Mouse (Mus musculus) layer of hippocampus, postnatal 25 days (tissue): ENCODE measurements around the gene Itpr3. TPM values are rescaled to one million over a fixed set of nuclear protein-coding genes. Genes with fewer than 3 reads are reported as not detected.

Source experiments
- DNase-seq, 2 experiments: peaks; one replicate each; pipeline ENCODE4 v3.0.0; 2022; ENCODE audit warnings: mixed read lengths in 2 of 2, low spot score in 1 of 2; ENCODE audit errors: extremely low spot score in 1 of 2
- total RNA-seq, 2 experiments: library from RNA; stranded (reverse); gene quantifications; 2 replicates each; pipeline ENCODE4 v1.2.3; 2021

The Itpr3 gene
- total RNA-seq, 2 experiments from 2014 or later = 1.5 to 2.1 TPM

DNA sequence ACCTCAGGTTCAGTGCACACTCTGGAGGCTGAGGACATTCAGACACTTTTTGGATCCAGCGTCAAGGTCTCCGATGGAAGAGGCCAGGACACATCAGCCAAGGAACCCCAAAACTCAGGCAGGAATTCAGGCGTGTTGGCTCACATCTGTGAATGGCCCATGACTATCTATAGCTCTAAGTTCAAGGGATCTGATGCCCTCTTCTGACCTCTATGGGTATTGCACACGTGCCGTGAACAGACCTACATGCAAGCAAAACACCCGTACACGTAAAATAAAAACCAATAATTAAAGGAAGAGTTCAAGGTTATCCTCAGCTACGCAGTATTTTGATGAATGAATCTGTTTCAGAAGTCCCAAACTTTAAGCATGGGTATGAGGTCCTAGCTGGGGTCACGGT is 49.6 kb downstream of the Itpr3 start:
- no peak for DNase-seq

DNA sequence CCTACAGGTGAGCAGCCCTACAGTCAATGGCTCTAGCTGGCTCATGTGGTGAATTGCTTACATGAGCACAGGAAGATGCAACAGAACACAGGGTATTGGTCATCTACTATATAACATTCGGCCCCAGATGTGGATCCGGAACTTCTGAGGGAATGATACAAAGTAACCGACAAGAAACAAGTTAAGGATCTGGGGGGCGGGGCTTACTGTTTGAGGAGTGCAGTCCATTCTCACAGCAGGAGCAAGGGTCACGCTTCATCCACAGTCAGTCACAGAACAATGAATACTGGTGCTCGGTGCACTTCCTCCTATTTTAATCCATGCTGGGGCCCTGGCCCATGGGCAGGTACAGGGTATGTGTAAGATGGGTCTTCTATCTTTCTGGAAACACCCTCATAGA is 50.8 kb downstream of the Itpr3 start:
- DNase-seq = no peak

DNA sequence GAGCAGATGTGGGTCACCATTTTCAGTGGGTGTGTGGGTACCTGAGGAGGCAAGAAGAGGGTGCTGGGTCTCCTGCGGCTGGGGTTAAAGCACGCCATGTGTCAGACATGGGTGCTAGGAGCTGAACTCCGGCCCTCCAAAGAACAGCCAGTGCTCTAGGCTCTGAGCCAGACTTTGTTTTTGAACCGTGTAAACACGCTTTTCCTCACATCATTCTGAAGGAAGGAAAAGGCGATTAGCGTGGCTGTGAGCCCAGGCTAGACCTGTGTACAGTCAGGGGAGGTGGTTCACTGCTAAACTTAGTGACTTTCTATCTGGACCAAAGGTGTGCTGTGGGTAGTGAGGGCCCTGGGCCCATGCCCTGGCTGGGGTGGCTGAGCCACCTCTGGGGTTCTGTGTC is 53.0 kb downstream of the Itpr3 start:
- DNase-seq = no peak

DNA sequence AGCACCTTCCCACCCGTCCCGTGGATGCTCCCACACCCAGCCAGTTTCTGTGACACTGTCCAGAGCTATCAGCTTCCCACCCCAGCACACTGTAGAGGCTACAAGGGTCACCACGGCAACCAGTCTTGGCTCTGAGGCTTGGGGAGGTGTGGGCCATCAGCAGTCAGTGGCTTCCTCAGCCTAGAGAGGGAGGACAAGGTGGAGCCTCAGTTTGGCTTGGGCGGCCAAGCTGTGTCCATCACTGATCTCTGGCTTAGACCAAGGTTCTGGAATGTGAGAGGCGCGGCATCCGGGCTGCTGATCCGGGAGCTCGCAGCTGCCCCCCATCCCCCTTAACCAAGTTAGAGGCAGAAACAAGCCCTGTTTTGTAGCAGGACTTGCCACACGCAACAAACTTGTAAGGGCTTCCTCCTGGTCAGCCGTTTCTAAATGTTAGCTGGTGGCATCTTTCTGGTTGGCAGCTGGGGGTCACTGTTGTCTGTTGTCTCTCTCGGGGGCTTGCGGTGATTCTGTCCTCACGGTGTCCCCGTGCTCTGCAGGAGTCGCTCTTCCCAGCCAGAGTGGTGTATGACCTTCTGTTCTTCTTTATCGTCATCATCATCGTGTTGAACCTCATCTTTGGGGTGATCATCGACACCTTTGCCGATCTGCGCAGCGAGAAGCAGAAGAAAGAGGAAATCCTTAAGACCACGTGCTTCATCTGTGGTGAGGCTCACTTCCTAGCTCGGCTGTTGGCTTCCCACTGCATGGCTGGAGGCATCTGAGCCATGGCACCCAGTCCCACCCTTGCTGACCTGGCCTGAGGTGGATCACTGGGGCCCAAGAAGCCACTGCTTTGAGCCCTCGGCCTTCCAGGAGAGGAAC is 61.8 kb downstream of the Itpr3 start:
- no peak for DNase-seq

DNA sequence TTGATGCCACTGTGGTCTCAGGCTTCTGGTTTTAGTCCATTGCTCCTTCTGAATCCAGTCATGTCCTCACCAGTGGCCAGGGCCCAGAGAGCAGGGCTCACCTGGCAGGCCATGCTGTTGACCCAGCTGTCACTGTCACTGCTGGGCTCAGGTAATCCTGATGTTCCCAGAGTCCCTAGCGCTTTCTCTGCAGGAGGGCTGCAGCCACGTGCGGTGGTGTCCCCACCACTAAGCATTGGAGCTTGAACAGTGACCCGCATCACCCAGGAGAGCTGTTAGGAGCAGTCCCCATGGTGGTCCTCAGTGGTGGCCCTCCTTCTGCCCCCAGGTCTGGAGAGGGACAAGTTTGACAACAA is 62.4 kb downstream of the Itpr3 start:
- DNase-seq = no peak

DNA sequence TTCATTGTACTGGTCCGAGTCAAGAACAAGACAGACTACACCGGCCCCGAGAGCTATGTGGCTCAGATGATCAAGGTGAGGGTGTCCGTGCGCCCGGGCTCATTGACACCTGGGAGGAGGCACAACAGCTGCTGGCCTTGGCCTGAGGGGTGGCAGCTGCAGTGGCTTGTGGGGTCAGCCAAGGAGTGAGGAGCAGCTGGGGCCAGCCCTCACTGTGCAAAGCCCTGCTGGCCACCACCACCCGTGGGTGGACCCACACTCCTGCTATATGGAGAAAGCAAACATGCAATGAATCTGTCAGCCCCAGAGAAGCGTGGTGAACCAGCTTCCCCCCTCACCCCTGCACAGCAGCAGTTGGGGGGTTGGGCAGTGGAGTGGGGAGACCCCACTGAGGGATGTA is 62.9 kb downstream of the Itpr3 start:
- DNase-seq = no peak

DNA sequence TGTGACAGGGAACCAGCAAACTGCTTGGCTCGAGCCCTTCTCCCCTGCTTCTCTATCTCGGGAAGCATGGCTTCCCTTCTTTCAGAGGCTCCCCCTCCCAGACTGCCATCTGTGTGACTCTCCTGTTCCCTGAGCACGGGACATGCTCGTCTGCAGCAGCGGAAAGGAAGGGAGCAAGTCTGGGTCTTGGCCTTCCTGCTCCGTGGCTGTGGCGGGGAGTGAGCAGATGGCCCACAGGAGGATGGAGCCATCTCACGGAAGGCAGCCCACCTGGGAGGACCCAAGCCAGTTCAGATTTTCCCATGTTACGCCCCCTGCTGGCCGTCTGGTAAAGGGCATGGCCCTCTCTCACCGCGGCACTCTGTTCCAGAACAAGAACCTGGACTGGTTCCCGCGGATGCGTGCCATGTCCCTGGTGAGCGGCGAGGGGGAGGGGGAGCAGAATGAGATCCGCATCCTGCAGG is 63.5 kb downstream of the Itpr3 start:
- DNase-seq = peak; percentile 55 to 74

DNA sequence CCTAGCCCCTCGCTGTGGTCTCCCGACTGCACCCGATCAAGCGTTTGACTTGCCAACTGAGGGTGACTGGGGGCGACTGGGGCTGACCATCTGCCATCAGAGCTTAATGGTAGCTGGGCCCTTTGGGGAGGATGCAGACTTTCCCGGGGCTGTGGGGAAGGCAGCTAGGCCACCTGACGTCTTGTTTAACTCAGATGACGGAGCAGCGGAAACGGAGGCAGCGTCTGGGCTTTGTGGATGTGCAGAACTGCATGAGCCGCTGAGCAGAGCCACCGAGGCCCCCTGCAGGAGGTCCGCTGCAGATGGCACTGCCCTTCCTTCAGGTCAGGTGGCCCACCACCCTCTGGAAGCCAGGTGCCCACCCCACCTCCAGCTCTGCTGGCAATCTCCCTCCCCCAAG is 64.2 kb downstream of the Itpr3 start:
- no peak for DNase-seq

DNA sequence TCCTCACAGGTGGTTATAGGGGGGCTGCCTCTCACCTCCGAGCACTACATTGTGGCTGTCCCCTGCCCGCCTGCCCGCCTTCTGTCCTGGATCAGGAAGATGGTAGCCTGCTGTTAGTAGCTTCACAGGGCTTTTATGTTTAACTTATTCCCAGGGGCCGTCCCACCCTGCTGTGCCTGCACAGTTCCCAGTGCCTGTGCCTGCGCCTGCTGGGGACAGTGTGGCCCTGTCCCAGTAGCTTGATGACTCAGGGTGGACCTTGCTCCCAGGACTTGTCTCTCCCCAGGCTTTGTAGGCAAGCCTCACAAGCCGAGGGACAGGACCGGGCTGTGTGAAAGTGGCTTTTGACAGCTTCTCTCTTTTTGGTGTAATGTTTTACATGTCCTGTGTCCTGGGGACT is 64.7 kb downstream of the Itpr3 start:
- no peak for DNase-seq

DNA sequence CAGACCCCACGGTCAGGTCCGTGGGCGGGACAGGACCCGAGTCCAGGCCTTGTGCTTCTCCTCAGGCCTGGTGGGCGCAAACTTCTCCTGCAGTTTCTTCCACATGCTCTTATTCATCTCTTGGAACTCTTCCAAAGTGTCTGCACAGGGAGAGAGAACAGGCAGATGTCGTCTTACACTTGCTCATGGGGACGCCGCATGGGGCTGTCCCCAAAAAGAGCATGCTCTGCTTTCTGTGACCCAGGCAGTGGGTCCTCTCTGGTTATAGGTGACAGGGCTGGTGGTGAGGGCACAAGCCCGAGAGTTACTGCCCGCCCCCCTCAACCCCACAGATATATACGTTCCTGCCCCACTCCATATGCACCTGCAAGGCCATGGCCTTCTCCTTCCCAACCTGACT is 65.6 kb downstream of the Itpr3 start:
- no peak for DNase-seq

DNA sequence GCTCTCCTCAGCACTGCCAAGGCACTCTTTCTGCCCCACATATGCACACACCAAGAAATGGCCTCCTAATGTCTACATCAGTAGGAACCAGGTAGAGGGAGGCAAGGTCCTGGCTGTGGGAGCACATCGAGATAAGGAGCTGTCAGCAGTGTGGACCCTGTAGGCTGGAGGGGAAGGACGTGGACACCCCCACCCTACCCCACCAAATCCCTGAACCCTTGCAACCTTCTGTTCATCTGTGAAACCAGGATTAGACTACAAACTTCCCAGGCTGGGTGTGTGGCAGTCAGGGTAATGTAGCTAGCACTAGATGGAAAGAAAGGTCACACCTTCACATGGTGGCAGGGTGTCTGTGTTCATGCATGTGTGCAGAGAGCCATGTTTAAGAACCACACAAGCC is 66.0 kb downstream of the Itpr3 start:
- no peak for DNase-seq

DNA sequence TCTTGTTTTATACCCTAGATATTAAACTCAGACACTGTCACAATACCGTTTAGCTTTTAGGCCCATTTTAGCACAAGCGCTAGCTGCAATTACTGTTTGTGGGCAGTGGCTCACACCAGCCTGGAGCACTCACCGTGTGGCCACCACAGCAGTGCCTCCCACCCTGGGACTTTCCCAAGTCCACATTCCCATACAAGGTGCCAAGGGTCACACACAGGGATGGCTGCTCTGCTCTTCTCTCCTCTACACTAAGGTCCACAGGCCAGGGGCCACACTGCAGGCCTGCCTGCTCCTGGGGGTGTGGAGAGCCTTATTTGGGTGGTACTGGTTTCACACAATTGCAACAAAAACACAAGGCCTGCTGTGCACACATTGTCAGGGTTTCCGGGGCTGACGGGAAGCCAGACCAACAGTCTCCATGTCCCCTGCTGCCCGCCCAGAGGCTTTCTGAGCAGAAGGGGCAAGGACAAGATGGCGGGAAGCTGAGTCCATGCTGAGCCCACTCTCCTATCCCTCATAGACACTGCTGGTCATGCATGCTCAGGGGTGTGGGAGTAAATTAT is 66.8 kb downstream of the Itpr3 start:
- DNase-seq = no peak

DNA sequence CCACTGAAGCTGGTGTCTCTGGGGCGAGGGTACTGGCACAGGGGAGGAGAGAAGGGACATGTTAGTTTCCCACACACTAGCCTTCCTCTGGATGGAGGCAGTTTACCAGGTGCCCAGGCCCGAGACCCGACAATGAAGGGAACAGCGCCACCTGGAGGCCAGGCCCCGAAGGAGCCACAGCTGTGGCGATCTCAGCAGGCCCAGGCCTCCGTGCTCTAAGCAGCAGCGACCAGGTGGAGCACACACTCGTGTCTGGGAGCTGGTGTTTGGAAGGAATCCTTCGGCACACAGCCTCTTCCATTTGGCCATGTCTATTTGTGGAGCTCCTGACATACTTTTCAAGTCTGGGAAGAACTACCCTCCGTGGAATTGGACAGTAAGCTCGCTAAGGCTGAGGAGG is 68.1 kb downstream of the Itpr3 start:
- DNase-seq = peak; percentile 76 to 81

DNA sequence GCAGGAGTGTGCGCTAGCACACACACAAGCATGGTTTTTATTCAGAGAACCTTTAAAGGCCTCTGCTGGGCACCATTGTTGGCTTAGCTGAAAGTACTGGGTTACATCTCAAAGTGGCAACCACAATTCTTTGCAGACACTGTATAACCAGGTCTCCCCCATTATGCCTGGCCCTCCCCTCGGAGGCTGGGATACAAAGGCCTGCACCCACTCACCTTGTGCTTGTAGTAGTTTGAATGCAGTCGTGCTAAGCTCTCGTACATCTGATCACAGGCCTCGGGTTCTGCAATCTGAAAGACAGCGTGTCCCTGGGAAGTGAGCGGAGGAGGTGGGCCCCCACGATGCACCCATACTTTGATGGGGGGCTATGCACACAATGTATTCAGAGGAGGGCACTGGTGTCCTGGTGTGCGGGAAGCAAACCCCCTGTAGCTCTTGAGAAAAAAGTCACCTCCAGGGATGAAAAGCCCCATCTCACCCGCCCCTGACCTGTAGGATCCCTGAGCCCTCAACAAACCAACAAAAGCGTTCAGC is 68.6 kb downstream of the Itpr3 start:
- no peak for DNase-seq

DNA sequence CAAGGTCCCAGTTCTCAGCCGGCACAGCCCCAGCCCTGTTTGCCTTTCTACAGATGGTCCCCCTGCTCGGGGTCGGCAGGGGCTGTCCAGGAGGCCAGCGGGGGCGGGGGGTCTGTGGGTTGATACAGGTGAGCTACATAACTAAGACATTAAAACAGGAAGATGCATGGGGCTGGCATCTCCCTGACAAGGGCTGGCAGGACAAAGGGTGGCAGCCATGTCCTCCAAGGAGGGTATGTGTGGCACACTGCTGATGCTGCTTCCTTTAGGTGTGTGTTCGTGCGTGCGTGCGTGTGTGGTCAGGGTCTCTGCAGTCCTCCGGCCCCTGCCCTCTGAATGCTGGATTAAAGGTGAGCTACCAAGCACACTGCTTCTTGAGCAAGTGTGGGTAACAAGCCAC is 69.9 kb downstream of the Itpr3 start:
- DNase-seq = no peak

DNA sequence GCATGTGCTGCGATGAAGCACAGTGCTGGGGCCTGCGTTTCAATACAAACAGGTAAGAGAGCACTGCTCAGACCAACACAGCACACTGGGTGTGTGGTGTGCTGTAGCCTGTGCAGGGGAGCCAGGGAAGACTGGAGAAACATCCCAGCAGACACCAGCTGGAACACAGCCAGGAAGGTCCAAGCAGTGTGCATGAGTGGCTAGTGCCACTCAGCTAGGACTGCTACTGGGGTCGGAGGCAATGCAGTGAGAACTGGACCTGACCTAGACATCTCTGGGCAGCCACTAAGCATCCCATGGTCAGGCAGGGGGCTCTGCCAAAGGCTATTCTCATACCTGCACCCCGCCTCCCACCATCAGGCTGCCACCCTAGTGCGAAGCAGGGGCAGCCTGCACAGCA is 71.1 kb downstream of the Itpr3 start:
- no peak for DNase-seq

DNA sequence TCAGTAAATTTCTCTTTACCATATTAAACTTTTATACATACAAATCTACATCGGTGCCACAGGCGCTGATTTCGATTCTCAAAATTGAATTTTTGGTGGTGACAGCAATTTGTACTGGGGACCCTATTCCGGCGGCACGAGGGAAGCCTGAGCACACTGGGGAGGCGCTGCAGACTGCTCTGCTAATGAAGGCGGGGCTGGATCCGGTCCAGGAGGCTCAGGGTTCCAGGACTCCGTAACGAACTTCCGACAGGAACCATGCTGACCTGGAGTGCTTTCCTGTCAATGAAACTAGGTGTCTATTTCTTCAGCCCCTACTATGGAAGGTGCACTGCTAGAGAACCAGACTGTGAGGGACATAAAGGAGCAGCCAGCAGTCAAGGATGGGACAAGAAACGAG is 72.2 kb downstream of the Itpr3 start:
- DNase-seq = peak in 1 of 2 experiments; percentile 50

DNA sequence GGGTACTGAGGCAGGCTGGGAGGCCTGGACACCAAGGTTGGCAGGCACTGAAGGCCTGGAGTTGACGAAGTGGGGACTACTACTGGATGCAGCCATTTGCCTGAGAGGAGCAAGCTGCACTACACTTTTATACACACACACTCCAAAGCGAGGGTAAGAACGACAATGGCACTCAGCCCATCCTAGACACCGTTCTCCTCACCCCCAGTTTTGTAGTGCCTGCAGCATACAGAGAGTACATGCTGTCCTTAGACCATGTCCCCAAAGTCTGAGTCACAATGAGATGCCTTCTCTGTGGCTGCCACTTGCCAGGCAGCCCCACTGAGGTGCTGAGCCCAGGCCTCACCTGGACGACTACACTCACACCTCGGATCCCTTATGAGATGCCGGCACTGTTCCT is 72.7 kb downstream of the Itpr3 start:
- DNase-seq = no peak

DNA sequence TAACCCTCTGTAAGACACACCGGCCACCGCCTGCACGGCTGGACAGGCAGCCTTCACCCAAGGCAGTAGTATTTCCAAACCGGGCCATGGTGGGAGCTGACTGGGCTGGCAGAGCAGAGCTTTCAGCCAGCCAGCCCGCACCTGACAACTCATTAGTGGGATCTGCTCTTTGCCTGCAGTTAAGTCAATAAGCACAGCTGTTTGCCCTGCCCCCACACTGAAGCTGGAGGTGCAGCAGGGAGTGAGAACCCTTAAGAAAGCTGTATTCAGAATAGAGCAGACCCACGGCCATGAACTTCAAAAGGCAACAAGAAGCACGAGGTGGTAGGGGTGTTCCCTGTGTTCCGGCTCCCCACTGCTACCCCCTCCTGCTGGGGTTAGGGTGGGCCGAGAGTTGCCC is 73.1 kb downstream of the Itpr3 start:
- DNase-seq = no peak

DNA sequence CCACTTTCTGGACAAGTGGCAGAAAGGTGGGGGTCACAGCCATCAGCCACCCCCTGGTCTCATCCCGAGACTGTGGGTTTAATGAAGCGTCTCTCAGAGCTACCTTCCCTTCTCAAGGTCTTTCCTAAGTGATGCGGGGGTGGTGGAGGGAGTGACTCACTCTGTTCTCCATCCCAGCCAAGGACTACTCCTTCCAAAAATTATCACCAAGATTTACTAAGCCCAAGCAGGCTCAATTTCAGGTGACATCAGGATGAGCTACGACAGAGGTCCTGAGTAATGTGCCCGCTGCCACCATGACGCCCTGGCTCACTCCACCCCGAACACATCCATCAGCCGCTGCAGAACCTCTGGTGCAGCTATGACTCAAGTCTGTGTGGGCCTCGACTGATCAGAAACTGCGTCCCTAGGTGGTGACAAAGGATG is 74.1 kb downstream of the Itpr3 start:
- no peak for DNase-seq

DNA sequence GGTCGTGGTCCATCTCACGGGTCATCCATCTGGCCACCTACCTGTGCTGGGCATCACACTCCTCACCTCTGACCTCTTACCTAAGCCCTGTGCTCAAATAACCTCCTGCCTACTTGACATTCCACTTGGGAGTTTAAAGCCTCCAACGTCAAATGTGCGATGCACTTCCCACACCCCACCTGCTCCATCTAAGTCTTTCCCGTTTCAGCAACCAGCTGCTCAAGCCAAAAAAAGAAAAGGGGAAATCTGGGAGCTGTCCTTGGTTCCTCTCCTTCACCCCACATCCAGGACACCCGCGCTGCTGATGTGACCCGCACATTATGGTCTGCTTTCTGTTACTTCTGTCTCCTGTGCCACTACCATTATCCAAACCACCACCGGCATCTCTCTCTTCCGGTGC is 75.1 kb downstream of the Itpr3 start:
- DNase-seq = no peak

DNA sequence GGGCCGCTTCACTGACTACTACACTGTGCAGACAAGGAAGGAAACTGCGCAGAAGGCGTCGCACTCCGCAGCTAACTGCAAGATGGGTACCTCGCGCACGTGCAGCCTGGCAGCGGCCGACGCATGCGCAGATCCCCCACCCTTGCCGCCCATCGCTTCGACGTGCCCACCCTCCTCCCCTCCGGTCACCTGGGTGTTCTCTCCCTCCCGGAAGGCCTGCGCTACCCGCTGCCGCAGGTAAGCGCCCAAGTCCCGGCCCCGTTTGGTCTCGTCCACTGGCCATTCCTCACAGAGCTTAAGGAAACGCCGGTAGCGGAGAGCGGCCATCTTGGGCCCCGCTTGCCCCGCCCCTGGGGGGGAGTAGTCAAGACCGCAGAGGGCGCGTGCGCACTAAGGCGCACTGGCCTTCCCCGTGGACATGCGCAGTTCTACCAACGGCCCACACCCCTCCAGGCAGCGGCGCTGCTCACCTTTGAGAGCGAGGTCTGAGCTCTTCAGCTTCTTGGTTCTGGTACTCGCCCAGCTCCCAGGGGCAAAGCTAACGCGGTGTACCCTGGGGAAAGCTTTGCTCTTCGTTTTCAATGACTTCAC is 76.5 kb downstream of the Itpr3 start, which contains the start of gene Uqcc2:
Uqcc2 (minus strand) TSS at position 366 of the 591 bp plus-strand sequence.
- peak; percentile 93 to 96 for DNase-seq
